In the genomic region with DNA sequence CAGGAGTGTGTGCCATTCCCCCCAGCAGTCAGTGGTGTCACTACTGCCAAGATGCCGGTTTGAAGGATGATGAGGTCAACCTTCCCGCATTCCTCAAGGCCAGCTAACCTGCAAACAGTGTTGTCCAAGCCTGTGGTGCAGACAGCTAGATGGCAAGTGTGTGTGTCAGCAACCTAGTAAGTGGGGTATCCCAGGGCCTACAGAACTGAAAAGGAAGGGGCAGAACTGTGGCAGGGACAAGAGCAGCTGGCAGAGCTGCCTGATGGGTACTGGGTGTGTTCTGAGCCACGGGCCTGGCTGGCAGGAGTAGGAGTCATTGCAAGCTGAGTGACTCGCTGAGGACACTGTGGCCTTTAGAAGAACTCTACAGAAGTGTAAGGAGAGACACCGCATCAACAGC, we compare ENCODE assay signal across 8 mouse cellular contexts.
"Had no signal": no experiment of that assay in that cellular context is flagged by ENCODE, and none has a peak within 500 bp of the region (broad histone marks: within the 10 kb centered on the region; RNA-seq: fewer than 3 reads in every experiment).

No protein-coding gene starts in this region.

- DNase-seq: kidney, postnatal 14 days; kidney, postnatal 4 days; left cerebral cortex, postnatal 4 days; liver, postnatal 0 days; lung, embryonic 14.5 days; lung, postnatal 36 days; thymus, adult 18-20 months; thymus, postnatal 36 days had no signal
